Mouse (Mus musculus) heart, embryonic 12.5 days (tissue): ENCODE data around the gene Gldc. TPM values are rescaled to one million over a fixed set of nuclear protein-coding genes. Genes with fewer than 3 reads are reported as not detected.
A peak's percentile ranks its signal among the peaks of the same experiment; 100 is the strongest.

Experiments used
- ATAC-seq: fragments of 200-750 bp; cut with Nextera tagmentation; 2 replicates; pipeline ENCODE4 v1.8.0; 2017; ENCODE audit warnings: moderate TSS enrichment, moderate library complexity; ENCODE audit not compliant: insufficient number of reproducible peaks, low FRiP score
- H3K27ac ChIP-seq: fragments of 300-500 bp; sonication (generic); 2 replicates; pipeline ENCODE4 v1.5.1; 2016; ENCODE audit warnings: mild to moderate bottlenecking, moderate library complexity; ENCODE audit not compliant: poor library complexity, severe bottlenecking
- H3K27me3 ChIP-seq: fragments of 300-500 bp; sonication (generic); replicated peaks from 2 replicates; pipeline ENCODE4 v1.6.1; 2016; ENCODE audit warnings: mild to moderate bottlenecking, moderate library complexity
- H3K36me3 ChIP-seq: fragments of 300-500 bp; sonication (generic); 2 replicates; pipeline ENCODE4 v1.6.1; 2016; ENCODE audit warnings: mild to moderate bottlenecking, moderate library complexity
- H3K4me1 ChIP-seq: fragments of 300-500 bp; sonication (generic); replicated peaks from 2 replicates; pipeline ENCODE4 v1.6.1; 2016; ENCODE audit warnings: mild to moderate bottlenecking
- H3K4me2 ChIP-seq: fragments of 300-500 bp; sonication (generic); 2 replicates; pipeline ENCODE4 v1.6.1; 2016; ENCODE audit warnings: mild to moderate bottlenecking, moderate library complexity
- H3K4me3 ChIP-seq: fragments of 300-500 bp; sonication (generic); 2 replicates; pipeline ENCODE4 v1.5.1; 2016; ENCODE audit warnings: mild to moderate bottlenecking
- H3K9ac ChIP-seq: fragments of 300-500 bp; sonication (generic); 2 replicates; pipeline ENCODE4 v1.6.1; 2016; ENCODE audit warnings: mild to moderate bottlenecking, moderate library complexity
- H3K9me3 ChIP-seq: fragments of 300-500 bp; sonication (generic); replicated peaks from 2 replicates; pipeline ENCODE4 v1.6.1; 2016; ENCODE audit warnings: mild to moderate bottlenecking, moderate library complexity
- WGBS: fragments of 180-500 bp; shearing (Covaris S2); methylation state at CpG from one replicate; pipeline ENCODE4 v1.1.7; 2016; 5-methylcytosine and 5-hydroxymethylcytosine counted together
- polyA plus RNA-seq: library from polyadenylated mRNA; unstranded; fragments of >200 nt; fragmentation: Nextera tagmentation; extraction: Ambion mirVana; gene quantifications from 2 replicates; pipeline ENCODE4 v1.2.1, GENCODE M21; 2016

The Gldc gene
- polyA plus RNA-seq, 1 experiment from 2014 or later = 4.7 TPM

- H3K4me2 ChIP-seq = no peak overlapping the region
- ATAC-seq = no peak
- no peak overlapping the region for H3K4me3 ChIP-seq
- H3K27me3 ChIP-seq = no peaks in the 10 kb centered on the region
- H3K4me1 ChIP-seq = 0 out of 2 replicates have a peak, but pooled peaks cover 3% of the 10 kb centered on the region
- H3K9ac ChIP-seq = no peak overlapping the region
- H3K27ac ChIP-seq = no peak overlapping the region
- no peaks in the 10 kb centered on the region for H3K36me3 ChIP-seq
- no peaks in the 10 kb centered on the region for H3K9me3 ChIP-seq
- 84% methylated on average over 10 of the region's 10 CpGs for WGBS
These were observed 67.9 kb downstream of the Gldc start for GRCm38 (mm10) chr19:30107221-30107845.

GRCm38 (mm10) chr19:30105045-30105842, 70.0 kb downstream of the Gldc start:
- H3K27ac ChIP-seq = peak overlapping the region; percentile 35; the same call in 1 of the 2 replicates

GRCm38 (mm10) chr19:30102620-30103019, 72.6 kb downstream of the Gldc start:
- Histone ChIP-seq H3K27ac (no peak overlapping the region), H3K27me3 (no peaks in the 10 kb centered on the region), H3K9me3 (no peaks in the 10 kb centered on the region; the same call in 1 of the 2 replicates), H3K4me3 (no peak overlapping the region), H3K9ac (no peak overlapping the region), H3K4me2 (no peak overlapping the region), H3K4me1 (0 out of 2 replicates have a peak, but pooled peaks cover 3% of the 10 kb centered on the region), H3K36me3 (peaks cover 32% of the 10 kb centered on the region)
- 66% methylated on average over 6 of the region's 6 CpGs for WGBS
- ATAC-seq = no peak

More at GRCm38 (mm10) chr19:30105045-30105842, 70.0 kb downstream of the Gldc start:
- no peak overlapping the region for H3K9ac ChIP-seq
- ATAC-seq = 0 out of 2 replicates have a peak, but pooled peaks have one; percentile 25
- 59% methylated on average over 6 of the region's 6 CpGs for WGBS
- H3K27me3 ChIP-seq = no peaks in the 10 kb centered on the region
- 0 out of 2 replicates have a peak, but pooled peaks cover 3% of the 10 kb centered on the region for H3K4me1 ChIP-seq
- H3K4me2 ChIP-seq = no peak overlapping the region
- peaks cover 5% of the 10 kb centered on the region for H3K36me3 ChIP-seq
- H3K4me3 ChIP-seq = no peak overlapping the region
- no peaks in the 10 kb centered on the region; the same call in 1 of the 2 replicates for H3K9me3 ChIP-seq

GRCm38 (mm10) chr19:30100571-30100970, 74.7 kb downstream of the Gldc start:
- Histone ChIP-seq H3K4me1 (0 out of 2 replicates have a peak, but pooled peaks cover under 1% of the 10 kb centered on the region), H3K27ac (no peak overlapping the region), H3K4me2 (no peak overlapping the region), H3K4me3 (no peak overlapping the region), H3K9ac (no peak overlapping the region), H3K9me3 (no peaks in the 10 kb centered on the region; the same call in 1 of the 2 replicates), H3K36me3 (peaks cover 52% of the 10 kb centered on the region), H3K27me3 (no peaks in the 10 kb centered on the region)
- WGBS = 90% methylated on average over 12 of the region's 12 CpGs
- no peak for ATAC-seq

- H3K27me3 ChIP-seq = no peaks in the 10 kb centered on the region
- ATAC-seq = no peak
- H3K9ac ChIP-seq = no peak overlapping the region
- H3K36me3 ChIP-seq = peaks cover 86% of the 10 kb centered on the region
- no peak overlapping the region for H3K27ac ChIP-seq
- H3K4me2 ChIP-seq = no peak overlapping the region
- H3K9me3 ChIP-seq = no peaks in the 10 kb centered on the region; the same call in 1 of the 2 replicates
- H3K4me3 ChIP-seq = no peak overlapping the region
- WGBS = 88% methylated on average over 4 of the region's 4 CpGs
- H3K4me1 ChIP-seq = no peaks in the 10 kb centered on the region
These were observed 78.2 kb downstream of the Gldc start for GRCm38 (mm10) chr19:30097039-30097438.

- no peaks in the 10 kb centered on the region for H3K4me1 ChIP-seq
- H3K36me3 ChIP-seq = peaks cover 94% of the 10 kb centered on the region
- no peak overlapping the region for H3K27ac ChIP-seq
- no peak overlapping the region for H3K9ac ChIP-seq
- H3K4me2 ChIP-seq = no peak overlapping the region
- WGBS = 75% methylated on average over 3 of the region's 3 CpGs
- no peak for ATAC-seq
- H3K27me3 ChIP-seq = no peaks in the 10 kb centered on the region
- H3K9me3 ChIP-seq = no peaks in the 10 kb centered on the region; the same call in 1 of the 2 replicates
- H3K4me3 ChIP-seq = no peak overlapping the region
These were observed 79.0 kb downstream of the Gldc start for GRCm38 (mm10) chr19:30096186-30096585.

- no peak overlapping the region for H3K4me2 ChIP-seq
These were observed 83.5 kb downstream of the Gldc start for GRCm38 (mm10) chr19:30091644-30092295.

GRCm38 (mm10) chr19:30090163-30090562, 85.1 kb downstream of the Gldc start:
- WGBS = 91% methylated on average over 6 of the region's 6 CpGs
- Histone ChIP-seq H3K27me3 (no peaks in the 10 kb centered on the region), H3K4me1 (no peaks in the 10 kb centered on the region), H3K27ac (no peak overlapping the region), H3K4me3 (no peak overlapping the region), H3K9me3 (no peaks in the 10 kb centered on the region), H3K4me2 (no peak overlapping the region), H3K9ac (no peak overlapping the region), H3K36me3 (peaks cover 85% of the 10 kb centered on the region)
- ATAC-seq = no peak

More at GRCm38 (mm10) chr19:30091644-30092295, 83.5 kb downstream of the Gldc start:
- Histone ChIP-seq H3K27me3 (no peaks in the 10 kb centered on the region), H3K9me3 (no peaks in the 10 kb centered on the region), H3K36me3 (peaks cover 89% of the 10 kb centered on the region), H3K4me3 (no peak overlapping the region), H3K4me1 (no peaks in the 10 kb centered on the region), H3K27ac (no peak overlapping the region), H3K9ac (no peak overlapping the region)
- 92% methylated on average over 12 of the region's 12 CpGs for WGBS
- ATAC-seq = no peak

GRCm38 (mm10) chr19:30065797-30066196, 109.4 kb downstream of the Gldc start:
- H3K9me3 ChIP-seq = no peaks in the 10 kb centered on the region
- no peak overlapping the region for H3K27ac ChIP-seq
- no peak overlapping the region for H3K4me3 ChIP-seq
- H3K4me2 ChIP-seq = no peak overlapping the region
- peaks cover 12% of the 10 kb centered on the region; the same call in 1 of the 2 replicates for H3K36me3 ChIP-seq
- no peak overlapping the region for H3K9ac ChIP-seq
- peaks cover 11% of the 10 kb centered on the region for H3K4me1 ChIP-seq
- WGBS = 66% methylated on average over 4 of the region's 4 CpGs
- H3K27me3 ChIP-seq = no peaks in the 10 kb centered on the region
- ATAC-seq = no peak

- Histone ChIP-seq H3K27ac (no peak overlapping the region), H3K9ac (no peak overlapping the region), H3K9me3 (no peaks in the 10 kb centered on the region), H3K4me3 (no peak overlapping the region), H3K4me2 (no peak overlapping the region), H3K4me1 (peaks cover 10% of the 10 kb centered on the region), H3K27me3 (no peaks in the 10 kb centered on the region), H3K36me3 (peaks cover 13% of the 10 kb centered on the region)
- 93% methylated on average over 2 of the region's 2 CpGs for WGBS
- ATAC-seq = peak; percentile 25; the same call in 1 of the 2 replicates
These were observed 121.0 kb downstream of the Gldc start for GRCm38 (mm10) chr19:30054218-30054617.

GRCm38 (mm10) chr19:30051479-30051878, 123.8 kb downstream of the Gldc start:
- 55% methylated on average over 3 of the region's 3 CpGs for WGBS
- Histone ChIP-seq H3K4me1 (peaks cover 14% of the 10 kb centered on the region), H3K9me3 (no peaks in the 10 kb centered on the region), H3K4me2 (no peak overlapping the region), H3K27me3 (no peaks in the 10 kb centered on the region), H3K27ac (no peak overlapping the region), H3K4me3 (no peak overlapping the region), H3K9ac (no peak overlapping the region), H3K36me3 (peaks cover 20% of the 10 kb centered on the region)
- ATAC-seq = no peak
